Mouse (Mus musculus) layer of hippocampus, postnatal 10 days (tissue): ENCODE measurements at regions not wholly inside any gene's neighbourhood (a gene's known extent, or its start where the extent isn't known, plus 50 kb on each side); places are given as distances from the start of the nearest gene placed in this dataset.

Experiments used
- DNase-seq, 2 experiments: peaks; one replicate each; pipeline ENCODE4 v3.0.0; 2021; ENCODE audit warnings: low spot score in 2 of 2

DNA sequence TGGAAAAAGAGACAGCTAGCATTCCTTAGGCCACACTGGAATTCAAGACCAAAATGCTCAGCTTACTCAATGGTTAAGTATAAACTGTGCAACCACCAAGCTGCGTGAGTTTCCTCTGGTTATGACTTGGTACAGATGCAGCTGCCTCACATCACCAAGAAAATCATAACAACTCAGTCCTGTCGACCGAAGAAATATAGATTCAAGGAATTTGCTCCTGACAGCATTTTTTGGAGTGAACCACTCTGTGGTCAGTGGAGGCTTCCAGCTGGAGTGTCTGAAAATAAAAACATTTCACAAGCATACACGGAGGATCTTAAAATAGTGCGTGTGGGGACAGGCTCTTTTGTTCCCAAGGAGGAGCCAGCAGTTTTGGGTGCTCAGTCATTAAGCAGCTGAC is 253.8 kb downstream of the Bckdhb start:
- DNase-seq: no peak

DNA sequence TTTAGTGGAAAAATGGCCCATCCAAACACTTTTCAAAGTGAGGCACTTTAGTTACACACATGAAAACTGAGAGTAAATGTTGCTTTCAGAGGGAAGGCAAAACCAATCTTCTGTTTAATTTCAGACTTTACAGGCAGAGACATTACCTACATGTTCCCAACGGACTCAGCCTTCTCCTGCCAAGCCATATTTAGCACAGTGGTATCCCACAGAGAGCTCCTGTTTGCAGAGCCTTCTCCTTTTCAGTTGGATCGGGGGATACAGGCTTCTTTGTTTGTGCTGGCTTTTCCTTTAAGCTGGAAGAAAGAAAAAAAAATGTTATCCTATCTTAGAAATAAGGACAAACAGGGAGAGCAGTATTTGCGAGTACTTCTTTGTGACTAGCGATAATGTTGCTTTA is 254.3 kb downstream of the Bckdhb start:
- DNase-seq: no peak

DNA sequence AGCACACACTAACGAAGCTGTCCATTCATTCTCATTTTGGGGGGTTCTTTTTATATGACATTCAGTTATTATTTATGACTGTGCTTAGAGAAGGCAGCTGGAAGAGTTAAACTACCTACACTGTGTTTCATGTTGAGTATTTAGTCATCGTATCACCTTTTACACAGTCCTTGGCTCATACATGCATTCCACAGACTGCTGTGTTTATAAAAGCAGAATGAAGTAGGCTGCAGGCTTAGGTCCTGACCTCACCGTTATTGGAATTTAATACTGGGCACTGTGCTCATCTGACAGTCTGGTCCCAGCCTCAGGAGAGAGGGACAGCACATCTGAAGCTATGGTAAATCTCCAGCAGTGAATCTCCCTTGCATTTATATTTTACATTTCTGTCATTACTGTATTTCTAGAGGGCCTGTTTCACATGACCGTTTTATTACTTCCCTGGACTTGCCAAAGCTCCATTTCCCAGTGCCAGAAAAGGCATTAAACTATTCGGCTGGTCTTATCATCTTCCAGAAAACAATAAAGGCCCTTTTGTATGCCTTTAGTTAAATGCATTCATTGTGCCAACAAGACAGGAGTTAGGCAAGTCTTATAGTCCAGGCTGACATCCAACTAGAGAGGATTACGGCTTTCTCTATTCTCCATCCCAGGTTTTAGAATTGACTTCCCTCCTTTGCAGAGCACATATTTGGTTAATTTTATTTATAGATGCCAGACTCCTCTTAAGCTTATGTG is 258.9 kb downstream of the Bckdhb start:
- no peak for DNase-seq

DNA sequence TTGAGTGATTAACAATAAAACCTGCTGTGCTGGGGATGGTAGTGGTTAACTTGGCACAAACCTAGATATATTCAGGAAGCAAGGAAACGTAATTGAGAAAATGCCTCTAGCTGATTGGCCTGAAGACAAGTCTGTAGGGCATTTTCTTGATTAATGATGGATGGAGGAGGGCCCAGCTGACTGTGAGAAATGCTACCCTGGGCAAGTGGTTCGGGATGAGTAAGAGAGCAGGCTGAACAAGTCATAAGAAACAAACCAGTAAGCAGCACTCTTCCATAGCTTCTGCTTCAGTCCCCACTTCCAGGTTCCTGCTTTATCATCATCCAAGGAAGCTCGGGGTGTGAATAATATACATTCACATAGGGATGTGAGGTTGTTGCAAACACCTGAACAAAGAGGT is 262.6 kb downstream of the Bckdhb start:
- no peak for DNase-seq

DNA sequence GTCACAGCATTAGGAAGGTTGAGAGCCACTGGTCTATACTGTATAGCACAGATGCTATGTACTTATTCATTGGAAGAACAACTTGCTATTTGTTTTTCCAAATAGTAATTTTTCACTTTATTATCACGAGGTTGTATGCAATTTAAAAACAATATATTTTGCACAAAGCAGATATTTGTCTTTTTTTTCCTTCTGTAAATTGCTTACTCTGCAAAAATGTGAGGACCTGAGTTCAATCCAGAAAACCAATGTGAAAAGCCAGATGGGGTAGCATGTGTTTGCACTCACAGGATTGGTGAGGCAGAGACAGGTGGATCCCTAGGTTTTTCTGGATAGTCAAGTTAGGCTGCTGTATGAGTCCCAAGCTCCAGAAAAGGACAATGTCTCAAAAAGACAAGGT is 268.5 kb downstream of the Bckdhb start:
- no peak for DNase-seq

DNA sequence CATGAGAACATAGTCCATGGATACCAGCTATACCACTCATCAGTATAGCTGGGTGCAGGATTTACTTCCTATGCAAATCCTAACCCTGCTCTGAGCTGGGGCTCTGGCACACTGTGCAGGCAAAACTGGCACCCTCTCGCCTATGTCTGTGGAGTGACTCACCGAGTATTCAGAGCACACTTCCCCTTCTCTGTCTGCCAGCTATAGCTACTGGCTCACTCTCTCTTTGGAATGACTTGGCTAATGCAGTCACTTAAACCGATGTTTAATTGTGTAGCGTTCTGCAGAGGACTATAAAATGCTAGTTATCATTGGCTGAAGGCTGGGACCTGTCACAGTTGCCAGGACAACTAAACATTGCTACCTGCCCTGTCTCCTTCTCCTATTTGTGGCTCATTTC is 269.8 kb downstream of the Bckdhb start:
- DNase-seq: no peak

DNA sequence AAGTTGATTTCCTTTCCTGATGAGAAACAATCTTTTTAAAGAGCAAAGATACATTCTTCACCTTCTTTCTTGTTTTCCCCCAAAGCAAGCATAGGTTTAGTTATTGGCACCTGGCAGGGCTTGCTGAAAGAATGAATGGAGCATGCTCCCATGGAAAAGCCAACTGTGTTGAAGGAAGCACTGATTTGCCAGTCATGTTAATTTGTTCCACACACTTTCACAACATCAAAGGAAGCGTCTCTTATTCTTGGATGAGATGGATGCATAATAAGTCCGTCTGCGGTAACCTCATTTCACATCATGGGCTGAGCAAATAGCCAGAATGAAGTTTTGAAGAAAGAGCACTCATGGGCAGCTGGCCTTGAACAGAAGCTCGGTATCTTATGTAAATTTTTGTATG is 270.4 kb downstream of the Bckdhb start:
- no peak for DNase-seq

DNA sequence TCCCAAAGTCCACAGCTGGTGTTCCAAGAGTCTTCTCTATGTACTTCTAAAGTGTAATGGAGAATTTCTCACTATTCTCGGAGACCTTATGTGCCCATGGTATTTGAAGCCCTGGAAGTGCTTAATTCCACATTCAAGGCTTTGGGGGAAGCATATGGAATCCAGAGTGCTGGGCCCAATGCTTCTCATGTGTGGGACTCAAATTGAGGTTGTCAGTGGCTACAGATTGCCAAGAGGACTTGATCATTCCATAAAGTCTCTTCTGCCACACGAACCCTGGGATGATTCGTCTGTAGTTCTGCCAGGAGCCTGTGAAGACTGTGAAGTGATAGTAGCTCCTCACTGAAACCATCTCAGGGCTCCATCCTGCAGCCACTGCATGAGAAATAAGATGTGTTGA is 275.3 kb downstream of the Bckdhb start:
- no peak for DNase-seq

DNA sequence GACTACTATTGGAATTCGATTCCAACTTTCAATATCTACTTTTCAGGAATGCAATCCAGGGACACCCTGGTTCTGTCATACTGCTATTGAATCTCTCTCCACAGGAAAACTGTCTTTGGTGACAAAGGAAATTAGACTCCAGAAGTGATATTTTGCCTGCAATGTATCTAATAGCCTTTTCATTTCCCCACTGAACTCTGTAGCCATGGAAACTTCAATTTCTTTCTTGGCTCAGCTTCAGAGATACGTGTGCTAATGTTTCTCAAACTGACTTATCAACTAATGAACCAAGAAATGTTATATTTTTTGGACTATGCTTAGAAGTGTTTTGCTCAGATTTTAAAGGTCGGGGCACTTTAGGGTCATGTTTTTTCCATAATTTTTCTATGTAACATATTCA is 279.1 kb downstream of the Bckdhb start:
- DNase-seq: no peak

DNA sequence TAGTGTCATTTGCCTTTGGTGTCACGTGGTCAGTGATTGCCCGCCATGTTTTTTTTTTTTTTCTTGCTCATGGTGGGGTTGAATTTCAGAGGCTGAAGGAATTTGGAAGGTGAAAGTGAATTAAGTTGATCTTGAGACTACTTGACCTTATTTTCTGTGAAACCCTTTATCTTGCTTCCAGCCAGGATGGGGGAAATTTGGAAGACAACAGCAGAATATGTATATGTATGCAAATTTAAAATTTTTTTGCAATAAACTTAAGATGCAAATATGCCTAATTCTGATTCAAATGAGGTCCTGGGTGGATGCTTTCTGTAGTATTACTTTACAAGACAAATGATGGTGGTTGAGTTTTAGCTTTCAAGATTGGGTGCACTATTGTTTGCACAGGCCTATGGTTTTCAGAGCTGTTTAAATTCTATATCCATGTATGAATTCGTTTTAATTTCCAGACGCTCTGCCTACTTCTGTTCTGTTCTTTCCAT is 315.6 kb downstream of the Bckdhb start:
- no peak for DNase-seq

DNA sequence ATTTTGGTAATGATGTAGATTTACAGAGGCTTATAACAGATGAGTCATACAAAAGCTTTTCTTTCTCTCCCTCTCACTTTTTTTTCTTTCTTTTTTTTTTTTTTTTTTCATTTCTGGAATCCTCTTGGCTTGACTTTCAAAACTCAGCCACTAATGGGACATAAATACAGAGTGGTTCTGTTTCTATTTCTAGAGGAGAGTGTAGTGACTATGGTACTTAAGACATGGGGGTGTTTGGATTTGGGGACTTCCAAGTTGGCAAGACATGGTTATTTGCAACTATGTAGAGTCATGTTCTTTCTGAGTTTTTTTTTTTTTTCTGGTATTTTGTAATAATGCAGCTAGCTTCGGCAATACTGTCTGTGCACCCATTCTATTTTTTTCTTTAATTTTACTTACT is 324.8 kb downstream of the Bckdhb start:
- no peak for DNase-seq

DNA sequence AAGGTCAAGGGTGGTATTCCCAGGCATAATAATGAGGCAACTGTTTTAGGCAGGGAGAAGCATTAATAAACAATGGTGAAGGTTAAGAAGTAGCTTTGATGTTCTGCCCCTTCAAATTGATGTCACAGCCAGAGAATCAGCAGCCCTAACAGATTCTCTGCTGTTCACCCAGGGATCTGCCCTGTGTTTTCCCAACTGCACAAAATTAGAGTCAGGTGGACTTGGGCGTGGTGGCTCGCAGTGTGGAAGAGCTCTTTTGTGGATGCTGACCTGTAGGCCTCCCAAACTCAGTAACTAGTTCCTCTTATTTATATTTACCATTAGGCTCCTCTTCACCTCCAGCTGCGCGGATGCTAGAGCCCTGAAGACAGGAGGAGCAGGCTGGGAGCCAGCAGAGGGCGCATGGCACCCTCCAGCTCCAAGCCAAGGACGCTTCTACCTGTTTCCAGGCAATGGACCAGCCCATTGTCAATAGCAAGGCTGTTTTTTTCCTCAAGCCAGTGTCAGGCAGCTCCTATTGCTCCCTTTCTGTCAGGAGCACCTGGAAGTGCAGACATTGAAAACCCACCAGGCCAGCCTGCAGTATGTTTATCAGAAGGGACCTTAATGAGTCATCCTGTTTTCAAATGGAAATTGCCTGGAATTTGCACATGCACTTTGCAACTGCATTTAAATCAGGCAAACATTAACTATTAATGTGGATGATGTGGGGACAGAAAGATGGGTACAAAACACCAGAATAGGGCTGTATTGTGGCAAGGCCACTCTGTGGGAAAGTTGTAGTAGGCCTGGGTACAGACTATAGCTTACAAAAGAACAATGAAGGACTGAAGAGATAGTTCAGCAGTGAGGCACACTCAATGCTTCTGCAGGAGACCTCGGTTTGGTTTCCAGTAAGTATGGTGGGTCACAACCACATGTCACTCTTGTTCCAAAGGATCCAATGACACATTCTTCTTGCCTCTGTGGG is 328.4 kb downstream of the Bckdhb start:
- DNase-seq: peak; percentile 22 to 53

DNA sequence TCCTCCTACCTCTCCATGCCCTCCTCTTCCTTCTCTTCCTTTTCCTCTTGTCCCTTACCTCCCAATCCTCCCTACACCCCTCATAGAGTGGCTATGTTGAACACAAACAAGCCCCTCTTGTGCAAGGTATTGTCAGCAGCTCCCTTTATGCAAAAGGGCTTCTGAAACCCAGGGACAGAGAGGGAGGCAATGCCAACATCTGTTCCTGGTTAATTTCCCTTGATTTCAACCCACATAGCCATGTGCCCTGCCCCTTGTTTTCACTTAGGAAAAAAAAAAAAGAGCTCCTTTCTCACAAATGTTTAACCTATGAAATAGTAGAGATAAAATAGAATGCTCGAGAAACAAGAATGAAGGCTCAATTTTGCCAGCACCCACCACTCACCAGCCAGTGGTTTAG is 333.5 kb downstream of the Bckdhb start:
- no peak for DNase-seq

DNA sequence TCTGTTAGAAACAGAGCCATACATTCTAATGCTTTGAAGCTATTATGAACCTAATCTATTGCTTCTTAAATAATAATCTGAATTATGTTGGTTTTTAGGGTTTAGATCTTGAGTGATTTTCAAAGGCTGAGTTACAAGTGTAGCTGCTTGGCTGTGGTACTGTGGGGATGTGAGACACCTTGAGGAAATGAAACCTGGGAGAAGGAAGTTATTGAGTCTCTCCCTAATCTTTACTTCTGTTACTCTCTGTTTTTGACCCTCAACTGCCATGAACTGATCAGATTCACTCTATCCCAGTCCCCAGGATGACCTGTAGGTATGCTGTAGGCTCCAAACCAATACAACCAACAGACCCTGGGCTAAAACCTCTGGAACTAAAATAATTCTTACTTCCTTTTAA is 334.8 kb downstream of the Bckdhb start:
- no peak for DNase-seq

DNA sequence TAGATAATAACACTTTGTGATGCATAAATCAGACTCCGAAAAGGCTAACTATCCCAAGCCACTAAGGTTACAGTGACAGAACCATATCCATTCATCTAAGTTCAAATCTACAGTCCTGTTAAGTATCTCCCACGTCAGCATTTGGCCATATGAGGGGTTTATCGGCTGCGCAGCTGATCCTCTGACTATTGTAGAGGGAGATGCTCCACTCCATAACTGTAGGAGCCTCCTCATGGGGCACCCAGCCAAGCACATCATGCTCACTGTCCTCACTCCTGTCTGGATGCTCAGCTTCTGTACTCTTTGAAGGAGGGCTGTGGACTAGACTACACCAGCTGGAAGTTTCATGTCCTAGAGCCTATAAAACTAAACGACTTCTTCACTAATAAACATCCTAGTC is 337.2 kb downstream of the Bckdhb start:
- no peak for DNase-seq

DNA sequence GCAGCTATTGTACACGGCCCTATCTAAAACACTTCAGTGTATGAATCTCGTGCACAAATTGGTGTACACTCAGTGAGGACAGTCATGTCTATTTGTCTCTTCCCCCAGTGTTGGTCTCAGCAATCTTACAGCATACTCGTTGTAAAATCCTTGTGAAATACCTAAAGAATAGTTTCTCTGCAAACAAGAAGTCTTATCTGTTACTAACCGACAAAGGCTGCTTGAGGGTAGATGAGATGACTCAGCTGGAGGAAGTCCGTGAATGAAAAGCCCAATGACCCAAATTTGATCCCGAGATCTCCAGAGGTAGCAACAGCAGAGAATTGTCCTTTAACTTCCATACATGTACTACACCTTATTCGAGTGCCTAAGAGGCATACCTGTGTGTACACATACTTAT is 342.0 kb downstream of the Bckdhb start:
- DNase-seq: no peak

DNA sequence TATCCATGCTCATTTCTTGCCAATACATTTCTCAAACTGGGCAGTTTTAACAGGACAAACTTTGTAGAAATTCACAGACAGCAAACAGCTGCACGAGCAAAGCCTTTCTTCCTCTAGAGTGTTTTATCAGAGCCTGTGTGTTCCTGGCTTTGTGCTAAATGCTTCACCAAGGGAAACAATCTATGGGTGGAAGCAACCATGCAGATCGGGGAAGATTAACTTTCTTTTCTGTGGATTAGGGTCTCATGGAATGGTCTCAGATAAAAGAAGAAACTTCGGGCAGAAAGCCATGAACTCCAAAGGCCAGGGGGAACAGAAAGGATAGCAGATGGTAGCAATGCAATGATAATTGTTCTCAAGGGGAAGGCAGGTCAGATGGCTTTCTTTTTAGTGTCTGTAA is 349.7 kb downstream of the Bckdhb start:
- no peak for DNase-seq

DNA sequence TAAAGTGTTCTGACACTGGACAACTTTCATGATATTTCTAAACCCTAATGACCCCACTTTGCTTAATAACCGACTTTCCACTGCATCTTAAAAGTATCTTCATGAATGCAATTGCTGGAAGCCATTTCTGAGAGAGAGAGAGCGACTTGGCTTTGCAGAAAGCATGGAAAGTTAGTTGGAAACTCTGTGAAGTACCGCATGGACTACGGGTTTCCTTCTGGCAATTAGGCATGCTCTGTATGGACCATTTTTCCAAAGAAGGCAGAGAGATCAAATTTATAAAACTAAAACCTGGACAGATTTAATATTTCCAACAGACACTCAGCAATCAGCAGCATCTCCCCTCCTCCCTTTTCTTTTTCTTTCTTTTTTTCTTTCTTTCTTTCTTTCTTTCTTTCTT is 353.4 kb downstream of the Bckdhb start:
- DNase-seq: no peak

DNA sequence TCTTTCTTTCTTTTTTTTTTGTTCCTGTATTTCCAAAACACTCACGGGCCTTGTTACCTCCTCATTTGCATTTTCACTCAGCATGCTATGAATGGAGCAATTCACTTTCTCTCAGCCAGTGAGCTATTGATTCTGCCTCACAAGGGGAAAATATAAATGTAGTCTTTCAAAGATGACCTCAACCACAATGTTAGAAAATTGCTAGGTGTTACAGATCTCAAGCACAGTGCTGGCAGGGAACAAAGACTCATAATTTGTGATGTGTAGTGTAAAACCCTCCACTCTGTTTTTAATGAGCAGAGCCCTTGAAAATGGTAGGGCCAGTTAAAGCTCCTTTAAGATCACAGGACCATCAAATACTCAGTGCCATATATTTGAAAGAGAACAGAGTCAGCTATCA is 353.8 kb downstream of the Bckdhb start:
- no peak for DNase-seq

DNA sequence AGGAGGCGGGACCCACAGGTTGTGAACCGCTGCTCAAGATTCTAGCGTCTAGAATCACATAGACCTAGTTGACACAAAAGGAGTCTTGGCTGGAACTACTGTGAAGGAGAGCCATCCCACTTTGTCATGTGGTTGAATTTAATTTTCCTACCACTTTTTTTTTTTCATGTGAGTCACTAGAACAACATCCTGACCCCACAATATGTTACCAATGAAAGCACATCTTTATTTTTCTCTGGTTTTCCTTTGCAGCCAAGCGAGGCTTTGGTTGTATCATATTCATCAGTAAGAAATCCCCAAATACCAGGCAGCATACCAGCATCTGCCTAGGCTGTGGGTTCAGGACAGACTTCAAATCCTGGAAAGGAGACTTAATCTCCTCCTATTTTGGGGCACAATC is 356.0 kb downstream of the Bckdhb start:
- DNase-seq: no peak

DNA sequence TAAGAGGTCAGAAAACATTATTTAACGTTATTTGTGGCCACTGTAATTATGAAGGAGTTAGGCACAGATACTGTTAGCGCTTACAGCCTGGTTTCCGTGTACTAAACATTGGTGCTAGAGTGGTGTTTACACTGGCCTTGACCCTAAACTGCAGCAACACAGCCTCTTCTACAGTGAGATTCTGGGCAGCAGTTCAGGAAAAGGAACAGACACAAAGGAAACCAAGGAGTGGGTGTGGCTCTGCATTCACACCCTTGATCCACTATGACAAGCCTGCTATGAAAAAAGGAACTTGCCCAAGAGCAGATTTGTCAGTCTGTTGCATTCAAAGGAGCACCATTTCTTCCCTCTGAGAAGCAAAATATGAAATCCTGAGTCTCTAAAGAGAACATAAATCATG is 356.7 kb downstream of the Bckdhb start:
- no peak for DNase-seq

DNA sequence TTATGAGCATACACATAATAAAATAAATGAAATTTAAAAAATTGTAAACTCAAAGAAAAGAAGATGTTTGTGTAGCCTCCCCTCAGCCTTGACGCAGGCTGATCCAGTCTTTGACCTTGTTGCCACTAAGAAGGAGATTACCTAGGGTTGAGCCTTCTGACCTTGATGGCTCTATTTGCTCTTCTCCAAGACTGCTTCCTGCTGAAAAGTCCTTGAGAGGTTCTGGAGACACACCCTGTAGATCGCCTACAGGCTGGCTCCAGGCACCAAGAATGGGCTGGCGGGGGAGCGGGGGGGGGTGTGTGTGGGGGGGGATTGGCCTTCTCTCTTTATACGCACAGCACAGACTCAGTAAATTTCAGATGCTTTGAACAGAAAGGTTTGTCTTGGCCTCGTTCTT is 358.4 kb downstream of the Bckdhb start:
- no peak for DNase-seq

DNA sequence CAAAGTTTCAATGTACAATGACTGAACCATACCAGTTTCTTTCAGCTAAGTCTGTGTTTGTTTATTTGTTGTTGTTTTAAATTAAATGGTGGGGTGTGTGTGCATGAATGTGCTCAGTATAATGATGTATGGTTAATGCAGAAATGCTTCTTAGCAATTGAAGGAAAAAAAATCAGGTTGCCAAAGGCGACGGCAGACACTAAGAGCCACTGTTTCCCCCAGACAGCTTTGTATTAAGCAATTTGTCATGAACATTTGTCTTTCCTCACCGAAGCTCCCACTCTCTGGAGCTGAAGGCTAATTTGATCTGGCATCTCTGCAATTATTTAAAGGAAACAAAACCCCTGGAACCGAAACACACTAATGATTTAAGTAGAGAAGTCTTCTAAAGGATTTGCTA is 360.7 kb downstream of the Bckdhb start:
- DNase-seq: no peak
